Mouse (Mus musculus): Measurements from ENCODE around the gene Ar.

Ar gene

DNA sequence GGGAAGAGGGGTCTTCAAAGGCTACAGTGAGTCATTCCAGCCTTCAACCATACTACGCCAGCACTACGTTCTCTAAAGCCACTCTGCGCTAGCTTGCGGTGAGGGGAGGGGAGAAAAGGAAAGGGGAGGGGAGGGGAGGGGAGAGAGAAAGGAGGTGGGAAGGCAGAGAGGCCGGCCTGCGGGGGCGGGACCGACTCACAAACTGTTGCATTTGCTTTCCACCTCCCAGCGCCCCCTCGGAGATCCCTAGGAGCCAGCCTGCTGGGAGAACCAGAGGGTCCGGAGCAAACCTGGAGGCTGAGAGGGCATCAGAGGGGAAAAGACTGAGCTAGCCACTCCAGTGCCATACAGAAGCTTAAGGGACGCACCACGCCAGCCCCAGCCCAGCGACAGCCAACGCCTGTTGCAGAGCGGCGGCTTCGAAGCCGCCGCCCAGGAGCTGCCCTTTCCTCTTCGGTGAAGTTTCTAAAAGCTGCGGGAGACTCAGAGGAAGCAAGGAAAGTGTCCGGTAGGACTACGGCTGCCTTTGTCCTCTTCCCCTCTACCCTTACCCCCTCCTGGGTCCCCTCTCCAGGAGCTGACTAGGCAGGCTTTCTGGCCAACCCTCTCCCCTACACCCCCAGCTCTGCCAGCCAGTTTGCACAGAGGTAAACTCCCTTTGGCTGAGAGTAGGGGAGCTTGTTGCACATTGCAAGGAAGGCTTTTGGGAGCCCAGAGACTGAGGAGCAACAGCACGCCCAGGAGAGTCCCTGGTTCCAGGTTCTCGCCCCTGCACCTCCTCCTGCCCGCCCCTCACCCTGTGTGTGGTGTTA lies at the start of gene Ar:
TSS of gene Ar (plus strand) at position 239 of the 812 bp plus-strand sequence.
- no peak for DNase-seq (ENCODE audit: extremely low read depth, low read depth, low spot score)

DNA sequence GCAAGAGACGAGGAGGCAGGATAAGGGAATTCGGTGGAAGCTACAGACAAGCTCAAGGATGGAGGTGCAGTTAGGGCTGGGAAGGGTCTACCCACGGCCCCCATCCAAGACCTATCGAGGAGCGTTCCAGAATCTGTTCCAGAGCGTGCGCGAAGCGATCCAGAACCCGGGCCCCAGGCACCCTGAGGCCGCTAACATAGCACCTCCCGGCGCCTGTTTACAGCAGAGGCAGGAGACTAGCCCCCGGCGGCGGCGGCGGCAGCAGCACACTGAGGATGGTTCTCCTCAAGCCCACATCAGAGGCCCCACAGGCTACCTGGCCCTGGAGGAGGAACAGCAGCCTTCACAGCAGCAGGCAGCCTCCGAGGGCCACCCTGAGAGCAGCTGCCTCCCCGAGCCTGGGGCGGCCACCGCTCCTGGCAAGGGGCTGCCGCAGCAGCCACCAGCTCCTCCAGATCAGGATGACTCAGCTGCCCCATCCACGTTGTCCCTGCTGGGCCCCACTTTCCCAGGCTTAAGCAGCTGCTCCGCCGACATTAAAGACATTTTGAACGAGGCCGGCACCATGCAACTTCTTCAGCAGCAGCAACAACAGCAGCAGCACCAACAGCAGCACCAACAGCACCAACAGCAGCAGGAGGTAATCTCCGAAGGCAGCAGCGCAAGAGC lies 1.3 kb downstream of the Ar start:
- no peak for DNase-seq (ENCODE audit: extremely low read depth, low read depth, low spot score)

GRCm38 (mm10) chrX:98150393-98151119 lies 2.0 kb downstream of the Ar start:
- DNase-seq (ENCODE audit: extremely low read depth, low read depth, low spot score), result no peak

DNA sequence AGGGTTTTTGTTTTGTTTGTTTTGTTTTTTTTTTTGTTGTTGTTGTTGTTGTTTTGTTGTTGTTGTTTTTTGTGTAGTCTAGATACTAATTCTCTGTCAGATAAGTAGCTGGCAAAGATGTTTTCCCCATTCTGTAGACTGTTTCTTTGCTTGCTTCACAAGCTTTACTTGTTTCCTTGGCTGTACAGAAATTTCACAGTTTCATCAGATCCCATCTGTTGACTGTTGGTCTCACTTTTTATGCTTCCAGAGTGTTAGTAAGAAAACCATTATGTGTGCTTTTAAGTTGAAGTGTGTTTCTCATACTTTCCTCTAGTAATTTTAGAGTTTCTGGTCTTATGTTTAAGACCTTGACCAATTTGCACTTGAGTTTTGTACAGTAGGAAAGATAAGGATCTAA lies 41.2 kb downstream of the Ar start:
- DNase-seq (ENCODE audit: extremely low read depth, low read depth, low spot score), result no peak

DNA sequence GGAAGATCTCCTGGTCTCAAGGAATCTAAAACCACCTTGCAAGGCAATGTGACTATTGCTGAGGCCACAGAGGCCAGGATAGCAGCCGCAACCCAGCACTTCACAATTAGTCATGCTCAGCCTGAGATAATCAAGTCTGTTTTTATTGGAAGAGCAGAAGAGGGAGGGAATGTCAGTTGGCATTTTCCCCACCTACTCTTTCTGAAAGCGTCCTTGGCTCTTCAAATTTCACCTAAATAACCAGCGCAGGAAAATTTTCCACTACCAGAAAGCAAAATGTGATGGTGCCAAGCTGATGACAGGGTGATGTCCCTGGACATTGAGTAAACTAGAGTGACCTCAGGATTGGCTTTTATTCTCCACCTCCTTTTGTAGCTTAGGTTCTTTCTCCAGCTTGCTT lies 57.2 kb downstream of the Ar start:
- DNase-seq (ENCODE audit: extremely low read depth, low read depth, low spot score), result peak; percentile 55

DNA sequence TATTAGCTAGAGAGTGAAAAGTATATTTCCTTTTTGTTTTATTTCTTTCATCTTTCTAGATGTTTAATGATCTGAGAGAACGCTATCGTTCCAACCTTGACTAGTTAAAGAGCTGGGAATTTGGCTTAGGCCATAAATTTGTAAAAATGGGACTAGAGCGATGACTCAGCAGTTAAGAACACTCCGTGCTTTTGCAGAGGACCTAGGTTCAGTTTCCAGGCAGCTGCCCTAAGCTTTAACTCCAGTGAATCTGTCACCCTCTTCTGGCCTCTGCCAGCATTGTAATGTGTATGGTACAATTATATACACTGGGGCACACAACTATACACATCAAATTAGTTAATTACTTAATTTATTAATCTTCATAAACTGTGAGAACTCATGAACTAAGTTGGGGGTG lies 58.6 kb downstream of the Ar start:
- DNase-seq (ENCODE audit: extremely low read depth, low read depth, low spot score), result no peak

- DNase-seq (ENCODE audit: extremely low read depth, low read depth, low spot score), result no peak
Measured at GRCm38 (mm10) chrX:98216103-98216502, 67.5 kb downstream of the Ar start.

DNA sequence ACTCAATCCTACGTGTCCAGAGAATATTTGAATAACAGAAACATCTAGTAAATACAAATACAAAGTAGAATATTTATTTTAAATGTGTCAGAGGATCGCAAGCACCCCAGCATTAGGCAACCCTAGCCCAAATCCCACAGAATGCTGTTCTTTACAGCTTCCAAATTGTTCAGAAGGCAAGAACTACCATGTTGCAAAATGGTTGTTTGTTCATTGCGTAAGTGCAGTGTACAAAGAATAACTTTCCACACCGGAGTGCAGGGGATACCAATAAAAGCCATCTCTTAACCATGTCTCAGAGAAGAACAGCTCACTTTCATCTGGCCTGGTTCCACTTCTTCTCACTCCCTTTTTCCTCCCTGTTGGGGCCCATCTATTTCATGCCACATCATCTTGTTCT lies 90.4 kb downstream of the Ar start:
- peak; percentile 7 for DNase-seq (ENCODE audit: extremely low read depth, low read depth, low spot score)

DNA sequence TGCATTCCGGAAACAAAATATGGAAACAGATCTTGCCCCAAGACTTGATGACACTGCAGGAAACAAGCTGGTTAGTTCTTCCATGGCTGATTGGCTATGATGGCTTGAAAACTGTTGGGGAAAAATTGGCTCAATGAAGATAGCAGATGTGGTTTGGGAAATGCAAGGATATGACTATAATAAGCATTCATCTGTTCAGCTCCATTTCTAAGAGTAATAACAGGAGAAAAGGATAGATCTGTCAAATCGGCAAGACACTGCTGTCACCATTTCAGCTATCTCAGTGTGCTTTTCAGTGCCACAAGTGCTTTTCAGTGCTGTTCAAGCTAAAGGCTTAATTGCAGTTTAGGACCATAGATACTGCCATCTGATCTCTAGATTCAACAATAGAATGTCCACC lies 96.5 kb downstream of the Ar start:
- DNase-seq (ENCODE audit: extremely low read depth, low read depth, low spot score), result no peak

DNA sequence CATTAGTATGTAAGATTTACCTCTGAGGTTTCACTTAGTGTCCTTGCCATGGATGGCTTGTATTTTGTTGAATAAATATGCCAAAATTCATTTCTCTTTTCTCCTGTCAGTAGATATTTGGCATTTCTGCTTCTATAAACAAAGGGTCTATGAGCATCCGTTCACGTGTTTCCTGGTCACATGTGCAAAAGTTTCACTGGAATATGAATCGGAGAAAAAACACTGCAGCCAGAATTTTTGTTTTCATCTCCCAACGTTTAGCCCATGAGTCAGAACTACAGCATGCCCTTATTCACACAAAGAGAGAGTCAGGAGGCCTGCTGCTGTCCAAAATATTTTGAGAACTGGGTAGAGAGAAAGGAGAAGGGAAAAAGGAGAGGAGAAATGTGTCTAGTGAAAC lies 99.8 kb downstream of the Ar start:
- DNase-seq (ENCODE audit: extremely low read depth, low read depth, low spot score), result no peak

GRCm38 (mm10) chrX:98259620-98260019 lies 111.1 kb downstream of the Ar start:
- DNase-seq (ENCODE audit: extremely low read depth, low read depth, low spot score), result no peak

GRCm38 (mm10) chrX:98265755-98266154 lies 117.2 kb downstream of the Ar start:
- no peak for DNase-seq (ENCODE audit: extremely low read depth, low read depth, low spot score)

DNA sequence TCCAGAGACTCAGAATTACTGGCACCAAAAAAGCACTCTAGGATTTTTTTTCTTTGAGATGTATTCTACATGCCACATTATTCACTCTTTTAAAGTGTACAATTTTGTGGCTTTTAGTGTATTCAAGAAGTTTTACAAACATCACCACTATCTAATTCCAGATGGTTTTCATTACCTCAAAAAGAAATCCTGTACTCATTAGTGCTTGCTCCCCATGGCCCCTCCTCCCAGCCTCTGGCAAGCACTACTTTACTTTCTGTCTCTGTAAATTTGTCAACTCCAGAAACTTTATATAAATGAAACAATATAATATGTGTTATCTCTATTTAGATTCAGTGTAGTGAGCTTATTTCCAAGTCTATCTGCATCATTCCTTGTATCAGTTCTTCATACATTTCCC lies 122.8 kb downstream of the Ar start:
- DNase-seq (ENCODE audit: extremely low read depth, low read depth, low spot score), result no peak

- DNase-seq (ENCODE audit: extremely low read depth, low read depth, low spot score), result no peak
Measured at GRCm38 (mm10) chrX:98291763-98292162, 143.2 kb downstream of the Ar start.

DNA sequence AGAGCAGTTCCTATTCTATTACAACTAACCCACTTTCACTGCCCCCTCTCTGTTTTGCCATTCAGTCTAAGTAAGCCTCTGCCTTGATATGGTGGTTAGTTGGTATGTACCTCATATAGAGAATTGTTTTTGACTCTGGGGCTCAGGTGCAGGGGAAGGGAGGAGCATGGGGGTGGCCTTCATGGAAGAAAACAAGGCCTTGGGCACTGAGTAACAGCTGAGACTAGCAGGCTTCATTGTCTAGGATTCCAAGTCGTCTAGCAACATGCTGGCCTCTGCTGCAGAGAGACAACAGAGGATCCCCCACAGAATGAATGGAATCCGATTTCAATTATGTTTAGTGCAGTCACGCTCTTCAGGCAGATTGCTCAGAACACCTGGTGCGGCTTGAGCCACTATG lies 152.1 kb downstream of the Ar start:
- DNase-seq (ENCODE audit: extremely low read depth, low read depth, low spot score), result no peak

- DNase-seq (ENCODE audit: extremely low read depth, low read depth, low spot score), result no peak
Measured at GRCm38 (mm10) chrX:98301924-98302323, 153.4 kb downstream of the Ar start.

DNA sequence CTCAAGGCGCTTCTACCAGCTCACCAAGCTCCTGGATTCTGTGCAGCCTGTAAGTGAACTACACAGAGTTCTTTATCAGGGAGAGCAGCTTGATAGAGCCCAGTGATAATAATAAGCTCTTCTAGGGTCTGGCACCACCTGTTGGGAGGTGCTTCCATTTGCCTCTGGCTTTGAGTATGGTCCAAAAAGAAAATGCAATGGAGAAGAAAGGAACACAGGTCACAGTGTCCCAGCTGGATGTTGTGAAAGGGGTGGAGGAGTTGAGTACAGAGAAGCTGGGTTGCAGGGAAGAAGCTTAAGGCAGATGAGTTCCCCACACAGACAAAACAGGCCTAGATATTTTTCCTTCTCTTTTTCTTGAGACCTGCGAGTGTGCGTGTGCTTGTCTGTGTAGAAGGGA lies 167.4 kb downstream of the Ar start:
- peak; percentile 71 for DNase-seq (ENCODE audit: extremely low read depth, low read depth, low spot score)

- DNase-seq (ENCODE audit: extremely low read depth, low read depth, low spot score), result no peak
Measured at GRCm38 (mm10) chrX:98317483-98317882, 168.9 kb downstream of the Ar start.

DNA sequence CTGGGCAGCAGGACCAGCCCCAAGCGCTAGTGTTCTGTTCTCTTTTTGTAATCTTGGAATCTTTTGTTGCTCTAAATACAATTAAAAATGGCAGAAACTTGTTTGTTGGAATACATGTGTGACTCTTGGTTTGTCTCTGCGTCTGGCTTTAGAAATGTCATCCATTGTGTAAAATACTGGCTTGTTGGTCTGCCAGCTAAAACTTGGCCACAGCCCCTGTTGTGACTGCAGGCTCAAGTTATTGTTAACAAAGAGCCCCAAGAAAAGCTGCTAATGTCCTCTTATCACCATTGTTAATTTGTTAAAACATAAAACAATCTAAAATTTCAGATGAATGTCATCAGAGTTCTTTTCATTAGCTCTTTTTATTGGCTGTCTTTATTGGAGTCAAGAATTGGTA lies 174.5 kb downstream of the Ar start:
- no peak for DNase-seq (ENCODE audit: extremely low read depth, low read depth, low spot score)

- DNase-seq (ENCODE audit: extremely low read depth, low read depth, low spot score), result no peak
Measured at GRCm38 (mm10) chrX:98347481-98347880, 198.9 kb downstream of the Ar start.

- DNase-seq (ENCODE audit: extremely low read depth, low read depth, low spot score), result peak; percentile 40
Measured at GRCm38 (mm10) chrX:98348036-98348435, 199.5 kb downstream of the Ar start.
